Mouse (Mus musculus): ENCODE results near the gene L3mbtl3.

The L3mbtl3 gene

DNA sequence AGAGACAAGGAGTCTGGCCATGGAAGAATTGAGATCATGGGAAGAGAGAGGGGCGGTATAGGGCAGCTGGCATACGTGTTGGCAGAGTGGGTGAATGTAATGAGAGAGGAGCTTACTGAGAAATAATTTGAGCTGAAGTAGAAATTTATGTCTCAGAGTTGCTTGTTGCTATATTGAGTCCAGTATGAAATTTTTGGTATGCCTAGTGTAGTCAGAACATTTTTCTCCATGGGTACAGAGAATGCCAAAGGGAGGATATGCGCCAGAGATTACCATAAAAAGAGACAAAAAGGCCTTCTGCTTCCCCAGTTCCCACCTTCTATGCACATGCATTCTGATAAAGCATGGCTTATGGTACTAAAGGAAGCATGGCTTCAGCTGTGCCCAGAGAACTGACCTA, 132.6 kb downstream of the L3mbtl3 start:
- no peak for DNase-seq (ENCODE audit: low read depth, low spot score)

DNA sequence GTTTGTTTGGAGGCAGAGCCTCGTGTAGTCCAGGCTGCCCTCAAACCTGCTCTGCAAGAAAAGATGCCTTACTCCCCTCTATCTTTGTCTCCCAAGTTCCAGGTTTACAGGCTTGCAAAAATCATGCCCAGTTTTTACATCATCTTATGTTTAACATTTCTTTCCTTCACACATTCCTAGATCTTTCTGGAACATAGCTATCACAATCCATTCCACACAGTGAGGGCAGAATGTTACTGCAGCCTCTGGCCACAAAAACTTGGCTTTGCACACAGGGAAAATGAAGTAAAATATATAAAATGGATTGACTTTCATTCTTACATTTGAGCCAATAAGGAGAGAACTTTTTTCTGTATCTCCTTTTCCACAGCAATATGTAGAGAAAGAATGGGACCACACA, 136.7 kb downstream of the L3mbtl3 start:
- no peak for DNase-seq (ENCODE audit: low read depth, low spot score)

DNA sequence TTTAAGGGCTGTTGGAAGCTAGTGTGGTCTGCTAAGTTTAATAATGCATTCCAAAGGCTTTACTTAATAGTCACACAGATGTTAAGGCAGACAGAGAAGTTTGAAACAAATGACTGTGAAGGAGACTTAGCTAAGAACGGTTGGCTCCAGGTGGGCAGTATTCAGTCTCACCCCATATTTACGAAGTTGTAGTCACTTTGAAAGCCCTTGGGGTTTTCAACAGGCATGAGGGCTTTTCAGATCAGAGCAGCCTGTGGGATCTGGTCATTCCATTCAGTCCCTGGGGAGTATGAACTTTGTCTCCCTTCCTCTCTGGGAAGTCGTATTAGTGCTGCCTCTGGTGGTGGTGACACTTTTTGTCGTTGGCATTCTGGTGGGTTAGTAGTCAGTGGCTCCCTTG, 137.2 kb downstream of the L3mbtl3 start:
- DNase-seq (ENCODE audit: low read depth, low spot score) = no peak

DNA sequence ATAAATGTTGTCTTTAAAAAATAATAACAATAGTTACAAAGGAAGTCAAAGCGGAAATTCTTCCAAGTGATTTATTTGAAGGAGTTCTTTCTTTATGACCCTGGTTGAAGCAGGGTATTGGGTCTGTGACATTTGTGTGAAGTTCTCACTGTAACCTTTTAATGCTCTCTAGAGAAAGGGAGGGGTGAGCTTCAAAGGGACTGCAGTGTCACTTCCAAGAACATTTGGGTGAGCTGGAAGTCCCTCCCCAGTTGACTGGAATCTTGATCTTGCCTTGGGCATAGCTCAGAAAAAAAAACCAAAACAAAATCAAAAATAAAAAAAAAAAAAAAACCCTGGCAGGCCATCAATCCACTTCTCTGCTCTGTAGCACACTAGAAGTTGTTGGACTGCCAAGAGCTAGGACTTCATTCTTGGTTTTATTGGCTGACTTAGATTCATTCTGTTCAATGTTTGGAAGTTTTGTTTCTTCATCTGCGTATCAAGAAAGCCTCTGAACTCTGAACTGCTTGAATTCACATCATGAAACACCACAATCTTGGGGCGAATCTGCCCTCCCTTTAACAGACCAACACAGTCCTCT, 143.6 kb downstream of the L3mbtl3 start:
- no peak for DNase-seq (ENCODE audit: low read depth, low spot score)

DNA sequence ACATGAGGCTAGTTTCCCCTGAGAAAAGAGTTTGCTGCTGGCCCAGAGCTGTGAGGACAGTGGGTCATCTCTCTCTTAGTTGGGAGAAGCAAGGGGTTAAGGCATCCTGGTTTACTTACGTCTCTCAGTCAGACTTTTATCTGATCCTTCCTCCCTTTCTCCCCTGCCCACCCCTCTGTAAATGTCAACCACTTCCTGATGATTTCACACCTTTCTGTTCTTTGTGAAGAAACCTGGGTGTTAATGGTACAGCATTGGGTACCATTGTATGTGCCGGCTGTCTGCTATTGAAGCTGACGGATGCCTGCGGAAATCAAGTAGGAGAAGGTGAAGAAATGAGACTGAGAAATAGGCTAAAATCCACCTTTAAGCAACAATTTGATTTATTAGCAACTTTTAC, 146.3 kb downstream of the L3mbtl3 start, which contains the start of gene Samd3:
TSS of gene Samd3 (plus strand) at position 220 of the 400 bp plus-strand sequence.
- DNase-seq (ENCODE audit: low read depth, low spot score) = no peak

DNA sequence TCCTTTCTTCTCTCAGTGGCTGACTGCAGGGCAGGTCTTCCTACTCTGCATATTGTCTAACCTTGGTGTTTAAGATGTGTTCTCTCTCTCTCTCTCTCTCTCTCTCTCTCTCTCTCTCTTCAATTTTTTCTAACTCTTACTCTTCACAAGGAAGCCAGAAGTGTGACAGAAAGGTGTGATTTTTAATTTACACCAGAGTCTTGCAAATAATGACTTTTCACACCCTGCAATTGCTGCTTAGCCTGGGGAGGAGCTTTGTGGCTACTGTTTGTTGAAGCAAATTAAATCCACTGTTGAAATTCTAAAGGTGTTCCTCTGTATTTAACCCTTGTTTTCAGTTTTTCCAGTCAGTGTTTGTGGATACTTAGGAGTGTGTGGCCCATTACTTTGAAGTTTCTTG, 147.6 kb downstream of the L3mbtl3 start:
- DNase-seq (ENCODE audit: low read depth, low spot score) = no peak

DNA sequence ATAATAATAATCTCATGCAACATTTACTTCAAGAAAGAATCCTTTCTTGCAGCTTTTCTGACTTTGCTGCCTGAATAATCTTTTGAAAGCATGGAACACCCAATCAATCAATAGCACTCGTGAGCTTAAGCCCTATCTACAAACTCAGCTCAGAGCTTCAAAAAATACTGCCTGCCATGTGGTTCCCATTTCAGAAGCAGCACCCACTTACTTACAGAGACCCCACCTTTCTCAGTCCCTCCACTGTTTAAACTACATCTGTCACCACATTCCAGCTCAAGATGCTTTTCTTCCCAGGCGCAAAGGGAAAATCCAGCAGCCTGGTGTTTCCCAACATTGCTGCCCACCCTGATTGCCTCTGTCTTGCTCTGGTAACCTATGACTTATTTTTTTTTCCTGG, 149.0 kb downstream of the L3mbtl3 start:
- no peak for DNase-seq (ENCODE audit: low read depth, low spot score)

DNA sequence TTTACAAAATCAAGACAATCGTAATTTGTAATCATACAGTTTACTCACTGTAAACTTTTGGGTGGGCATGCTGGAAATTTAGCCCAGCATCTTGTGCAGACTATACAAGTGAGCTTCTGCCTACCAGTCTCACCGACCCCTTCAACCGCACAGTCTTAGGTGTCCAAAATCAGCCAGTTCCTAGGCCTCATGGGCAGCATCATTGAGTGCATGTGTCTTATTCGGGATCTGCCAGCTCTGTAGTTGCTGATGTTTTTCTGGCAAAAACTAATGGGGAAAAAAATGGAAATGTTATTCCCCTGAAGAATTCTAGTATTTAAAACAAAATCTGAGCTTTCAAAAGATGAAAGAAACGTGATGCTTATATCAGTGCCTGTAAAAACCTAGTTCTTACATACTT, 149.5 kb downstream of the L3mbtl3 start:
- no peak for DNase-seq (ENCODE audit: low read depth, low spot score)

Measured in ZHBTc4 (cell line).